Mouse (Mus musculus): ENCODE results near the gene Ralbp1.

- TF ChIP-seq GATA1 (IDR thresholded peaks at IDR 0.05; ENCODE audit: low read length) (no peak), TAL1 (IDR thresholded peaks at IDR 0.05; ENCODE audit: low read length) (no peak)
Measured at GRCm38 (mm10) chr17:65799353-65799752, 86.2 kb downstream of the Ralbp1 start.

Data from erythroblast, embryonic 14.5 days (primary cell).